Mouse (Mus musculus) right cerebral cortex, adult 18-20 months (tissue): ENCODE results near the gene Btbd35f23.
"Not testable (repeated sequence)": the region's sequence is repeated elsewhere in the genome, so short reads cannot be mapped to it uniquely, and the experiment has no call there.

Source experiments
- DNase-seq: peaks from one replicate; pipeline ENCODE4 v3.0.0; 2022; ENCODE audit warnings: mixed read lengths

Btbd35f23 gene

GRCm38 (mm10) chrX:3076575-3076974 is at the start of gene Btbd35f23:
TSS of gene Btbd35f23 (plus strand) at chrX:3076875.
- not testable (repeated sequence) for DNase-seq
